In the genomic region with DNA sequence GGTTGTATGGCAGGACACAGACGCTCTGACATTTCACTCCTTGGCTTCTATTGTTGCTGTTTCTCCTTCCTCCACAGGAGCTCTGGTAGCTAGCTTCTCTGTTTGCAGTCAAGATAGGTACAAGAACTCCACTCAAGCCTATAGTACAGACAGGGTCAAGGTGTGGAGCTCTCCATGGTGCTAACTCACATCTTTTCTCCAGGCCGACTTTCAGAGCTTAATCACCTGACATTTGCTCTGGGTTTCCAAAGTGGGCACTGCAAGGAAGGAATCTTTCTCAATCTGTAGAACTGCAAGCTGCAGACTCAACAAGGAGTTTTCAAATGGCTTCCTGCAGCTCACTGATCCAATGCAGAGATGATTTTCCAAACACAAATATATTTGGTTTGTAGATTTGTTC, we compare ENCODE assay signal across 14 mouse cellular contexts. TPM values are rescaled to one million over a fixed set of nuclear protein-coding genes. Genes with fewer than 3 reads are reported as not detected.
DNase-seq lines count a peak whose midpoint lies in the region; ATAC-seq and TF ChIP-seq lines count a peak whose summit lies in the region.
"Had no signal": no experiment of that assay in that cellular context is flagged by ENCODE, and none has a peak within 500 bp of the region (broad histone marks: within the 10 kb centered on the region; RNA-seq: fewer than 3 reads in every experiment).

No protein-coding gene starts in this region.

- no peak overlapping the region for H3K9ac ChIP-seq in lung, embryonic 14.5 days
- no peak overlapping the region for H3K9ac ChIP-seq in liver, embryonic 11.5 days (ENCODE audit: low read depth, low read length)
- H3K9ac ChIP-seq: liver, embryonic 13.5 days; neural tube, embryonic 15.5 days had no signal

- 31% methylated on average over 2 of the region's 2 CpGs for WGBS in lung, embryonic 14.5 days
- WGBS in liver, embryonic 11.5 days = 35% methylated on average over 2 of the region's 2 CpGs

- peak; percentile 56 for DNase-seq in lung, embryonic 14.5 days
- no peak for DNase-seq in lung, postnatal 25 days (ENCODE audit: low spot score)
- peak; percentile 54 for DNase-seq in R1 (ENCODE audit: low read depth, low spot score)
- DNase-seq in embryo, embryonic 10.5 days (ENCODE audit: low spot score) = peak; percentile 54
- DNase-seq in liver, embryonic 11.5 days (ENCODE audit: low spot score) = no peak
- DNase-seq: gastrocnemius, adult 2 months; liver, embryonic 13.5 days; midbrain, embryonic 14.5 days had no signal

- H3K4me3 ChIP-seq in lung, embryonic 14.5 days (ENCODE audit: low read depth, low read length) = no peak overlapping the region
- H3K4me3 ChIP-seq in liver, embryonic 11.5 days (ENCODE audit: low read depth, low read length) = no peak overlapping the region
- H3K4me3 ChIP-seq: gastrocnemius, adult 2 months; liver, embryonic 13.5 days; neural tube, embryonic 15.5 days had no signal

- no peak for TF ChIP-seq CTCF in lung, embryonic 14.5 days (IDR thresholded peaks at IDR 0.05; ENCODE audit: low read depth)

- no peaks in the 10 kb centered on the region for H3K4me1 ChIP-seq in lung, embryonic 14.5 days (ENCODE audit: insufficient read depth)
- no peaks in the 10 kb centered on the region for H3K4me1 ChIP-seq in liver, embryonic 11.5 days (replicated peaks; ENCODE audit: control insufficient read depth, insufficient read depth, low read length)
- H3K4me1 ChIP-seq: liver, embryonic 13.5 days; neural tube, embryonic 15.5 days had no signal

- H3K27ac ChIP-seq in lung, embryonic 14.5 days (ENCODE audit: low read depth) = no peak overlapping the region
- no peak overlapping the region for H3K27ac ChIP-seq in liver, embryonic 11.5 days (ENCODE audit: low read depth, low read length)
- H3K27ac ChIP-seq: gastrocnemius, adult 2 months; liver, embryonic 13.5 days; neural tube, embryonic 15.5 days had no signal

- H3K27me3 ChIP-seq in lung, embryonic 14.5 days (ENCODE audit: insufficient read depth, low read length) = no peaks in the 10 kb centered on the region
- H3K27me3 ChIP-seq in liver, embryonic 11.5 days (replicated peaks; ENCODE audit: control insufficient read depth, insufficient read depth, low read length) = no peaks in the 10 kb centered on the region
- H3K27me3 ChIP-seq: liver, embryonic 13.5 days; neural tube, embryonic 15.5 days had no signal

- no peaks in the 10 kb centered on the region for H3K9me3 ChIP-seq in lung, embryonic 14.5 days (ENCODE audit: low read depth, low read length)
- no peaks in the 10 kb centered on the region for H3K9me3 ChIP-seq in liver, embryonic 11.5 days (ENCODE audit: control insufficient read depth, low read length)
- H3K9me3 ChIP-seq: liver, embryonic 13.5 days; neural tube, embryonic 15.5 days had no signal

- H3K36me3 ChIP-seq in lung, embryonic 14.5 days (ENCODE audit: insufficient read depth) = no peaks in the 10 kb centered on the region
- no peaks in the 10 kb centered on the region for H3K36me3 ChIP-seq in liver, embryonic 11.5 days (ENCODE audit: control insufficient read depth, insufficient read depth, low read length)
- H3K36me3 ChIP-seq: liver, embryonic 13.5 days; neural tube, embryonic 15.5 days had no signal

- no peak overlapping the region for H3K4me2 ChIP-seq in lung, embryonic 14.5 days
- no peak overlapping the region for H3K4me2 ChIP-seq in liver, embryonic 11.5 days
- H3K4me2 ChIP-seq: liver, embryonic 13.5 days; neural tube, embryonic 15.5 days had no signal

- no peak for ATAC-seq in lung, embryonic 14.5 days (ENCODE audit: insufficient read depth)
- peak; percentile 76 for ATAC-seq in megakaryocyte-erythroid progenitor cell, adult 5-6 weeks (replicated peaks; ENCODE audit: low FRiP score, low TSS enrichment, poor library complexity, severe bottlenecking)
- no peak for ATAC-seq in granulocyte monocyte progenitor cell, adult 5-6 weeks (replicated peaks; ENCODE audit: poor library complexity, severe bottlenecking)
- ATAC-seq in liver, embryonic 11.5 days (replicated peaks; ENCODE audit: low FRiP score) = no peak

RNA-seq across cellular contexts. Expression of a gene that starts 33.0 kb away (rescaled TPM):
- 0.09 TPM in 1 of 2 replicates, not detected in the other for polyA plus RNA-seq in lung, embryonic 14.5 days (2014; fragmentation: Nextera tagmentation; extraction: Ambion mirVana)
- total RNA-seq in megakaryocyte-erythroid progenitor cell, adult 5-6 weeks (2014; fragmentation: Nextera tagmentation) = not detected in 2 replicates
- total RNA-seq in megakaryocyte-erythroid progenitor cell, adult 5-6 weeks (2017) = not detected in 2 replicates
- total RNA-seq in granulocyte monocyte progenitor cell, adult 5-6 weeks (2014; fragmentation: Nextera tagmentation) = not detected in 2 replicates
- not detected in 2 replicates for total RNA-seq in granulocyte monocyte progenitor cell, adult 5-6 weeks (2017)
- polyA plus RNA-seq in liver, embryonic 11.5 days (2014; fragmentation: Nextera tagmentation; extraction: Ambion mirVana) = not detected in 2 replicates
- total RNA-seq: gastrocnemius, adult 2 months; heart, postnatal 14 days; layer of hippocampus, postnatal 10 days had no signal
- polyA plus RNA-seq: liver, embryonic 13.5 days; midbrain, embryonic 14.5 days; small intestine, adult 2 months had no signal

RNA-seq across cellular contexts. Expression of a gene that starts 60.0 kb away (rescaled TPM):
- polyA plus RNA-seq in lung, embryonic 14.5 days (2014; fragmentation: Nextera tagmentation; extraction: Ambion mirVana) = 40.0 and 44.2 TPM in 2 replicates
- total RNA-seq in megakaryocyte-erythroid progenitor cell, adult 5-6 weeks (2014; fragmentation: Nextera tagmentation) = 54.5 and 64.7 TPM in 2 replicates
- 36.3 and 37.0 TPM in 2 replicates for total RNA-seq in megakaryocyte-erythroid progenitor cell, adult 5-6 weeks (2017)
- 43.2 and 52.6 TPM in 2 replicates for total RNA-seq in granulocyte monocyte progenitor cell, adult 5-6 weeks (2014; fragmentation: Nextera tagmentation)
- 24.9 and 26.2 TPM in 2 replicates for total RNA-seq in granulocyte monocyte progenitor cell, adult 5-6 weeks (2017)
- polyA plus RNA-seq in liver, embryonic 11.5 days (2014; fragmentation: Nextera tagmentation; extraction: Ambion mirVana) = 38.1 and 38.8 TPM in 2 replicates

Comparison
In these comparisons a context has a peak if more than half of its experiments do, and no peak if none do; other contexts are left out.
1. DNase-seq: peak in lung, embryonic 14.5 days (single experiment), R1 (single experiment) and embryo, embryonic 10.5 days (single experiment); none in lung, postnatal 25 days (single experiment) and liver, embryonic 11.5 days (single experiment).